Mouse (Mus musculus) hindbrain, embryonic 13.5 days (tissue): ENCODE data around the gene Lgr6. TPM values are rescaled to one million over a fixed set of nuclear protein-coding genes. Genes with fewer than 3 reads are reported as not detected.
A peak's percentile ranks its signal among the peaks of the same experiment; 100 is the strongest.

Source experiments
- ATAC-seq: fragments of 200-750 bp; cut with Nextera tagmentation; 2 replicates; pipeline ENCODE4 v1.8.0; 2017; ENCODE audit warnings: moderate TSS enrichment; ENCODE audit not compliant: low FRiP score
- H3K27ac ChIP-seq: fragments of 300-500 bp; sonication (generic); 2 replicates; pipeline ENCODE4 v1.5.1; 2015; ENCODE audit warnings: inconsistent platforms, mild to moderate bottlenecking, moderate library complexity
- H3K27me3 ChIP-seq: fragments of 300-500 bp; sonication (generic); 2 replicates; pipeline ENCODE4 v1.6.1; 2015; ENCODE audit warnings: mild to moderate bottlenecking, inconsistent platforms
- H3K36me3 ChIP-seq: fragments of 300-500 bp; sonication (generic); 2 replicates; pipeline ENCODE4 v1.6.1; 2015; ENCODE audit warnings: mild to moderate bottlenecking, inconsistent platforms
- H3K4me1 ChIP-seq: fragments of 300-500 bp; sonication (generic); replicated peaks from 2 replicates; pipeline ENCODE4 v1.6.1; 2015; ENCODE audit warnings: inconsistent platforms
- H3K4me2 ChIP-seq: fragments of 300-500 bp; sonication (generic); 2 replicates; pipeline ENCODE4 v1.6.1; 2015; ENCODE audit warnings: inconsistent platforms, mild to moderate bottlenecking, moderate library complexity
- H3K4me3 ChIP-seq: fragments of 300-500 bp; sonication (generic); 2 replicates; pipeline ENCODE4 v1.5.1; 2015; ENCODE audit warnings: mild to moderate bottlenecking, inconsistent platforms
- H3K9ac ChIP-seq: fragments of 300-500 bp; sonication (generic); 2 replicates; pipeline ENCODE4 v1.6.1; 2015; ENCODE audit warnings: mild to moderate bottlenecking, inconsistent platforms
- H3K9me3 ChIP-seq: fragments of 300-500 bp; sonication (generic); 2 replicates; pipeline ENCODE4 v1.6.1; 2016; ENCODE audit warnings: inconsistent platforms
- WGBS: fragments of 180-500 bp; shearing (Covaris S2); methylation state at CpG from one replicate; pipeline ENCODE4 v1.1.7; 2015; 5-methylcytosine and 5-hydroxymethylcytosine counted together
- polyA plus RNA-seq: library from polyadenylated mRNA; unstranded; fragments of >200 nt; fragmentation: Nextera tagmentation; extraction: Ambion mirVana; gene quantifications from 2 replicates; pipeline ENCODE4 v1.2.1, GENCODE M21; 2015

The Lgr6 gene
- polyA plus RNA-seq, 1 experiment from 2014 or later, result 0.92 TPM

DNA sequence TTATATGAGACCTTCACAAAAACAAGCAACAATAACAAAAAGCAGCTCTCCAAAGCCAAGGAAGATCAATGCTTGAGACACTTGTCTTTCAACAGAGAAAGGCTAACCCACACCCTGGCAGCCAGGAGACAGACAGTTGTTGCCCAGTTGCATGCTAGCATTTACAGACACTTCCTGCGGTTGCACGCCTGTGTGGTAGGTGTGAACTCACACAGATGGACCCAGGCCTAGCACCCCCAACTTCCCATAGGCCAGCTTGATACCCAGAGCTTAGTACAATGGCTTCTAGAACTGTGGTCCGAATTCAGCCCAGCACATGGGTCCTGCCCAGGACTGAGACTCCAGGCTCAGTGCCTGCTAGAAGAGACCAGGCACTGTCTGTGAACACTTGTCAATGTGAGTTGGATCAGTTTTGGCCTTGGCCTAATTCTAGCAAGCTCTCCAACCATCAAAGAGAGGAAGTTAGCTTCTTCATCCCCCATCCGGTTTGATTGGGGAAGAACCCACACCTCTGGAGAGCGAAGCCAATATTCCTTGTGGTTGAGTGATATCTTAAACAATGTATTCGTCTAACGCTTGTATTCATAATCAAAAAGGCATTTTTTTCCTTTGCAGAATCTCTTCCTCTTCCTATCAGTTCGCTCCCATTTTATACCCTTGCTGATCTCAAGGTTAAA, 30.2 kb upstream of the Lgr6 start:
- H3K36me3 ChIP-seq, result no peaks in the 10 kb centered on the region
- WGBS, result 94% methylated on average over 8 of the region's 8 CpGs
- H3K4me2 ChIP-seq, result no peak overlapping the region
- no peaks in the 10 kb centered on the region for H3K27me3 ChIP-seq
- no peaks in the 10 kb centered on the region for H3K4me1 ChIP-seq
- no peak overlapping the region for H3K4me3 ChIP-seq
- no peak overlapping the region for H3K9ac ChIP-seq
- no peak overlapping the region for H3K27ac ChIP-seq
- no peak for ATAC-seq
- H3K9me3 ChIP-seq, result no peaks in the 10 kb centered on the region

GRCm38 (mm10) chr1:135133678-135134435, 28.8 kb upstream of the Lgr6 start:
- no peak overlapping the region for H3K9ac ChIP-seq
- no peak overlapping the region for H3K27ac ChIP-seq
- ATAC-seq, result no peak
- peaks cover 12% of the 10 kb centered on the region for H3K27me3 ChIP-seq
- H3K36me3 ChIP-seq, result no peaks in the 10 kb centered on the region
- no peaks in the 10 kb centered on the region for H3K4me1 ChIP-seq
- H3K4me3 ChIP-seq, result no peak overlapping the region
- no peak overlapping the region for H3K4me2 ChIP-seq
- 82% methylated on average over 10 of the region's 10 CpGs for WGBS
- H3K9me3 ChIP-seq, result no peaks in the 10 kb centered on the region

DNA sequence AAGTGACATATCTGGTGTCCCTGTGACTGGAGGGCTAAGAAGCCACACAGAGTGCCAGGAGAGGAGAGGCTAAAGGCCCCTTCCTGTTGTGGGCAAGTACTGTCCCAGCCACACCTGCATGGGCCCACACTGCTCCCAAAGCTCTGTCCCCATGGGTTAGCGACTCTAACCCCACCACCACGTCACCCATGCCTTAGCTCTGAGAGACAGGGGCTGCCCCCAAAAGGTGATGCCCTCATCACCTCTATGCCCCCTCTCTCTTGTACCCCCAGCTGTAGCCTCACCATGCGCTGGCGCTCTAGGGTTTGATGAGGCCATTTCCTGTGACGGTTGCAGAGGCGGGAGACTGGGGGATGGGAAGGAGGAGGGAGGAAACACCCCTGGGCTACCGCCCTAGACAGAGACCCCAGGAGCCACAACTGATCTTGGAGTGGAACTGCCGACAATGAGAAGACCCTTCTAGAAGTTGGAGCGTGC, 27.9 kb upstream of the Lgr6 start:
- Histone ChIP-seq H3K27me3 (peaks cover 13% of the 10 kb centered on the region), H3K27ac (no peak overlapping the region), H3K4me3 (no peak overlapping the region), H3K36me3 (no peaks in the 10 kb centered on the region), H3K9me3 (no peaks in the 10 kb centered on the region), H3K4me2 (no peak overlapping the region), H3K9ac (no peak overlapping the region), H3K4me1 (no peaks in the 10 kb centered on the region)
- 87% methylated on average over 9 of the region's 9 CpGs for WGBS
- no peak for ATAC-seq

DNA sequence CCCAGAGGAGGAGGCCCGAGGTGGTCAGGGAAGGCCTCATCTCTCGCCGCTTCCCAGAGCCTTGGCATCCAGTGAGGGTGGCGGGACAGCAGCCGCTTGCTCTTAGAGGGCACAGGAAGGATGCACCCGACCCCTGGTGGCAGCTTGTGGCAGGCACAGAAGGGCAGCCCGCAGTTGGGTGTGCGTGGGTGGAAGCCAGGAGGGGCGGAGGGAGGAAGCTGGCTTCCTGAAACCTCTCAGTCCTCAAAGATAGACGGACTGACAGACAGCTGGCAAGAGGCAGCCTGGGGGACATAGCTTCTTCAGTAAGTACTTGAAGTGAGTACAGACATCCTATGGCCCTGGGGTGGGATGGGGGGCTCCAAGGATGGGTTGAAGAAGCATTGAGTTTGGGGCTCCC, 27.4 kb upstream of the Lgr6 start, which contains the start of gene Ptpn7:
TSS of gene Ptpn7 (plus strand) at position 228 of the 400 bp plus-strand sequence.
- ATAC-seq, result no peak
- no peaks in the 10 kb centered on the region for H3K4me1 ChIP-seq
- H3K9me3 ChIP-seq, result no peaks in the 10 kb centered on the region
- no peak within 1 kb of the TSS for H3K4me3 ChIP-seq
- H3K4me2 ChIP-seq, result no peak within 1 kb of the TSS
- H3K9ac ChIP-seq, result no peak within 1 kb of the TSS
- H3K27ac ChIP-seq, result no peak within 1 kb of the TSS
- H3K36me3 ChIP-seq, result no peaks in the 10 kb centered on the region
- 38% methylated on average over 10 of the region's 10 CpGs for WGBS
- H3K27me3 ChIP-seq, result peaks cover 13% of the 10 kb centered on the region

GRCm38 (mm10) chr1:135131560-135131959, 26.5 kb upstream of the Lgr6 start:
- H3K9me3 ChIP-seq, result no peaks in the 10 kb centered on the region
- H3K4me1 ChIP-seq, result peaks cover 2% of the 10 kb centered on the region
- H3K4me2 ChIP-seq, result no peak overlapping the region
- H3K27ac ChIP-seq, result no peak overlapping the region
- no peak overlapping the region for H3K4me3 ChIP-seq
- H3K27me3 ChIP-seq, result peaks cover 13% of the 10 kb centered on the region
- ATAC-seq, result no peak
- WGBS, result 66% methylated on average over 8 of the region's 8 CpGs
- no peaks in the 10 kb centered on the region for H3K36me3 ChIP-seq
- no peak overlapping the region for H3K9ac ChIP-seq

GRCm38 (mm10) chr1:135131034-135131433, 26.0 kb upstream of the Lgr6 start:
- 55% methylated on average over 6 of the region's 6 CpGs for WGBS
- Histone ChIP-seq H3K27ac (no peak overlapping the region), H3K36me3 (no peaks in the 10 kb centered on the region), H3K4me1 (peaks cover 7% of the 10 kb centered on the region), H3K9me3 (no peaks in the 10 kb centered on the region), H3K4me3 (no peak overlapping the region), H3K27me3 (peaks cover 13% of the 10 kb centered on the region), H3K4me2 (no peak overlapping the region), H3K9ac (no peak overlapping the region)
- no peak for ATAC-seq

- 62% methylated on average over 2 of the region's 2 CpGs for WGBS
- no peak for ATAC-seq
- Histone ChIP-seq H3K9me3 (no peaks in the 10 kb centered on the region), H3K4me2 (no peak overlapping the region), H3K36me3 (no peaks in the 10 kb centered on the region), H3K4me1 (peaks cover 12% of the 10 kb centered on the region), H3K4me3 (no peak overlapping the region), H3K9ac (no peak overlapping the region), H3K27ac (no peak overlapping the region), H3K27me3 (peaks cover 13% of the 10 kb centered on the region)
Observed at GRCm38 (mm10) chr1:135130376-135131018, 25.4 kb upstream of the Lgr6 start.

DNA sequence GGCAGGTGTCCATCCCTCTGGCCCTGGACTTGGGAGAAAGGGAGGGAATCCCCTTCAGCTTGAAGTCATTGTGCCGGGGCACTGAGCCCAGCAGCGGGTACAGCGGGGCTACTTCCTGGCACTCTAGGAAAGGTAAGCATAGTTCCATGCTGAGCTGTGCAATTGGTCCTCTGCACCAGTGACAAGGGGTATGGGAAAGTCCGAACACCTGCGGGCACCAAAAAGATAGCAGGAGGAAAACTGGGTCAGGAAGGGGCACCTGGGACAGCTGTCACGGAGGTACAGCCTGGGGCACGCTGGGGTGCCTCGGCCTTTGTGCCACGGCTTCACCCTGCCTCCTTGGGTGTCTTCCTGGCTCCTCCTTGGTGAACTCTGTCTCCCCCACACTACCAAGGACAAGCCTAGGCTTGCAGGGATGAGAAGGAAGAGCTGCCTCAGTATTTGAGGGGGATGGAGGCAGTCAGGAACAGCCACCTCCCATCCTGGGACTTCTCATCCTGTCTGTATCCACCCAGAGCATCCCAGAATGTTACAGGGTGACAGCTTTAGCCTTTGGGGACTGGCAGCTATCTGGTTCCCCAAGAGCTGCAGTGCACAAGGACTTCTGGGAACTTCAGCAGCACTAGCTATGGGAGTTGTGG, 24.6 kb upstream of the Lgr6 start:
- 51% methylated on average over 9 of the region's 9 CpGs for WGBS
- Histone ChIP-seq H3K9ac (no peak overlapping the region), H3K27ac (no peak overlapping the region), H3K4me2 (no peak overlapping the region), H3K4me1 (peaks cover 12% of the 10 kb centered on the region), H3K4me3 (no peak overlapping the region), H3K36me3 (no peaks in the 10 kb centered on the region), H3K27me3 (peaks cover 13% of the 10 kb centered on the region), H3K9me3 (no peaks in the 10 kb centered on the region)
- no peak for ATAC-seq

- 23% methylated on average over 9 of the region's 9 CpGs for WGBS
Observed at GRCm38 (mm10) chr1:135128986-135129385, 23.9 kb upstream of the Lgr6 start.

DNA sequence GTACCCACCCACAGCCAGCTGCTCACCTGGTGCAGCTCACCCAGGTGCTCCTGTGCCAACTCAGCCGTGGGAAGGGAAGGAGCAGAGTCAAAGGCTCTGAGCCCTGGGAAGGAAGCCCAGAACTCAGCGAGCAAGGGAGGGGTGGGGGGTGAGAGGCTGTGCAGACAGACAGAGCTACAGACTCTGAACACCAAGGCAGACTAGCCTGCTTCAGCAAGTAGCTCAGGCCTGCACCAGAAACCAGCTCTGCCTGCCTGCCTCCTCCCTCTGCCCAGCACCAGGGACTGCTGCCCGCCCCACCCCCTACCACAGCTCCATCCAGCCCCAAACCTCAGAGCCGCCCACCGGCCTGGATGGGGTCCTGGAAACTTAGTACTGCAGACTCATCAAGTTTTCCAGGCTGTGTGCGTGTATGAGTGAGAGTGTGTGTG, 22.9 kb upstream of the Lgr6 start:
- Histone ChIP-seq H3K9ac (no peak overlapping the region), H3K4me3 (no peak overlapping the region), H3K4me2 (no peak overlapping the region), H3K27ac (no peak overlapping the region), H3K4me1 (peaks cover 12% of the 10 kb centered on the region), H3K9me3 (no peaks in the 10 kb centered on the region), H3K27me3 (peaks cover 13% of the 10 kb centered on the region), H3K36me3 (no peaks in the 10 kb centered on the region)
- WGBS, result 58% methylated on average over 5 of the region's 6 CpGs
- no peak for ATAC-seq

More at GRCm38 (mm10) chr1:135128986-135129385, 23.9 kb upstream of the Lgr6 start:
- no peak overlapping the region for H3K27ac ChIP-seq
- peaks cover 13% of the 10 kb centered on the region for H3K27me3 ChIP-seq
- no peak overlapping the region for H3K9ac ChIP-seq
- no peak overlapping the region for H3K4me3 ChIP-seq
- H3K4me1 ChIP-seq, result peaks cover 12% of the 10 kb centered on the region
- no peaks in the 10 kb centered on the region for H3K36me3 ChIP-seq
- H3K9me3 ChIP-seq, result no peaks in the 10 kb centered on the region
- ATAC-seq, result no peak
- H3K4me2 ChIP-seq, result no peak overlapping the region

- Histone ChIP-seq H3K27ac (no peak overlapping the region), H3K9ac (0 out of 2 replicates have a peak overlapping the region, but pooled peaks have one; percentile 19), H3K9me3 (no peaks in the 10 kb centered on the region), H3K4me2 (no peak overlapping the region), H3K4me3 (no peak overlapping the region), H3K36me3 (no peaks in the 10 kb centered on the region), H3K4me1 (peaks cover 12% of the 10 kb centered on the region), H3K27me3 (peaks cover 13% of the 10 kb centered on the region)
- 71% methylated on average over 4 of the region's 4 CpGs for WGBS
- no peak for ATAC-seq
Observed at GRCm38 (mm10) chr1:135126443-135127027, 21.5 kb upstream of the Lgr6 start.

DNA sequence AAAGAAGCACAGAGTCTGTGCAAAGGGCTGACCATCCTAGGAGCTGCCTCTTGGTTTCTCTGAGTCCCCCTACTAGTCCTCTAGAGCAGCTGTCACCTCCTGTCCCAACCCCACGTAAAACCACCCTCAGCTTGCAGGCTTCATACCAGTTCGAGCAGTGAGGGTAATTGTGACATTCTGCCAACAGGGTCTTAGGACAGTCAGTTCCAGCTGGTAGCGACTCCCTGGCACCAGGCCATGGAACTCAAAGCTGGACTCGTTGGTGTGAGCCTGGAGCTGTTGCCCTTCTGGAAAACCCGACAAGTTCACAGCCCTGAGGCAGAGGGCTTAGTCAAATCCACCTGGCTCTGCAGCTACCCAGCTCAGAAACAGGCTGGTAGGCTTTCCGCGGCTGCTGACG, 20.9 kb upstream of the Lgr6 start:
- WGBS, result 75% methylated on average over 8 of the region's 8 CpGs
- ATAC-seq, result no peak
- H3K4me3 ChIP-seq, result no peak overlapping the region
- no peaks in the 10 kb centered on the region for H3K9me3 ChIP-seq
- H3K27me3 ChIP-seq, result peaks cover 13% of the 10 kb centered on the region
- no peak overlapping the region for H3K4me2 ChIP-seq
- peaks cover 12% of the 10 kb centered on the region for H3K4me1 ChIP-seq
- no peak overlapping the region for H3K9ac ChIP-seq
- H3K27ac ChIP-seq, result no peak overlapping the region
- H3K36me3 ChIP-seq, result no peaks in the 10 kb centered on the region
